Mouse (Mus musculus) left cerebral cortex, postnatal 10 days (tissue): ENCODE measurements around the gene Itgb7. TPM values are rescaled to one million over a fixed set of nuclear protein-coding genes. Genes with fewer than 3 reads are reported as not detected.

ENCODE experiments used
- DNase-seq, 2 experiments: peaks; one replicate each; pipeline ENCODE4 v3.0.0; 2021 to 2022; ENCODE audit warnings: low spot score in 2 of 2, mixed read lengths in 1 of 2; ENCODE audit errors: extremely low spot score in 1 of 2
- intact Hi-C: fragments of 180-260 bp; cut with DNase I; formaldehyde crosslinking; loops from one replicate; pipeline ENCODE4 v1.15.1; 2025
- total RNA-seq, 2 experiments: library from RNA; stranded (reverse); gene quantifications; 2 replicates each; pipeline ENCODE4 v1.2.3; 2021

The Itgb7 gene
- 1 to 10 TPM in 1 of 2 experiments, under 1 TPM in 1; 0.71 to 1.3 TPM for total RNA-seq

- intact Hi-C loops = no loop called here
- no peak for DNase-seq
Measured at GRCm38 (mm10) chr15:102231748-102232147, at the start of gene Itgb7. Gene Itgb7, minus strand, starts transcription at chr15:102231944.

DNA sequence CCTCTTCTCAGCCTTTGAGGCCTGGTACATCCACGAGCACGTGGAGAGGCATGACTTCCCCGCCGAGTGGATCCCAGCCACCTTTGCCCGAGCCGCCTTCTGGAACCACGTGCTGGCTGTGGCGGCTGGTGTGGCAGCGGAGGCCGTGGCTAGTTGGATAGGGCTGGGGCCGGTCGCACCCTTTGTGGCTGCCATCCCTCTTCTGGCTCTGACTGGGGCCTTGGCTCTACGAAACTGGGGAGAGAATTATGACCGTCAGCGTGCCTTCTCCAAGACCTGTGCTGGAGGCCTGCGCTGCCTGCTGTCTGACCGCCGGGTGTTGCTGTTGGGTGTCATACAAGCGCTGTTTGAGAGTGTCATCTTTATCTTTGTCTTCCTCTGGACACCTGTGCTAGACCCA lies 48.9 kb upstream of the Itgb7 start:
- intact Hi-C loops = no loop called here
- DNase-seq = peak in 1 of 2 experiments; percentile 35

DNA sequence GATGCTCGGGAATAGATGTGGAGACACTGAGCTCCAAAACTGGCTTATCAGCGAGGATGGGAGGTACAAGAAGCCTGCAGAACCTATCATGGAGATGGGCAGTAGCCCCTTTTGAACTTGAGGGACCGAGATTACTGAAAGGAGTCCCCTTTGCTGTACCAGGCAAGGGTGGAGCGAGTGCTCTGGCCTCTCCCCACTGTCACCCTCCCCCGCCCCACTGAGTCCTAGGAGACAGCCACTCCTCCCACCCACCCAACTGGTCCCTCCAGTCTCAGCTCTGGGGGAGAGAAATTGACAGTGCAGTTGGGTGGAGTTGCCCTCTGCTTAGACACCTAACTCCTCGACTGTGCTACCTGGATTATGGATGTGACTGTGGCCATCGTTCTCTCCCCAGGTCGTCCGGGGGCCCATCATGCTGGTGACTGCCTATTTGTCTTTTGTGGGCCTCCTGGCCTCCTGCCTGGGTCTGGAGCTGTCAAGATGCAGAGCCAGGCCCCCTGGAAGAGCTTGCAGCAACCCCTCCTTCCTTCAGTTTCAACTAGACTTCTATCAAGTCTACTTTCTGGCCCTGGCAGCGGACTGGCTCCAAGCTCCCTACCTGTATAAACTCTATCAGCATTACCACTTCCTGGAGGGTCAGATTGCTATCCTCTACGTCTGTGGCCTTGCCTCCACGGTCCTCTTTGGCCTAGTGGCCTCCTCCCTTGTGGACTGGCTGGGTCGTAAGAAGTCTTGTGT lies 48.2 kb upstream of the Itgb7 start:
- intact Hi-C loops = no loop called here
- DNase-seq = no peak

- DNase-seq = peak; percentile 76 to 93
- intact Hi-C loops = no loop called here
Measured at GRCm38 (mm10) chr15:102279092-102279782, 47.5 kb upstream of the Itgb7 start, which contains the start of gene Mfsd5. Gene Mfsd5, plus strand, starts transcription at chr15:102279454.

GRCm38 (mm10) chr15:102278726-102279091 lies 47.0 kb upstream of the Itgb7 start:
- intact Hi-C loops = no loop called here
- no peak for DNase-seq

GRCm38 (mm10) chr15:102273982-102274716 lies 42.4 kb upstream of the Itgb7 start:
- intact Hi-C loops = loop anchor here (5.0 kb wide), 1 partner anchor 37 kb away; no protein-coding TSS in a partner anchor

DNA sequence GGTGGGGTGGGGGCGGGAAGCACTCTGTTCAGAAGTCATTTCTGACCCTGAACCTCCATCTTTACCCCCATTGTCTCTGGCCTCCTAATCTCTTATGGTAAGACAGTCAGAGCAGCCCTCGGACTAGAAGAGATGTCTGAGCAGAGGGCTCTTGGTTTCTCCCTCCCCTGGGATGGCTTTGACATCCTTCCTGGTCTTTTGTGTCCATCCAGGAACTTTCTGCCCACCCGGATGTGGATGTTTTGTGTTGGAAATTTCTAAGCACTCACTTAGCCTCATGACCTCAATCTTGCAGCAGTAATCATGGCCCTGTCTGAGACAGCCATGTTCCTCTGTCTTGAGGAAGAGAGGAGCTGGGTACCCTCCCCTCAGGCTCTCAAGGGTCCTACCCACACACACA lies 39.7 kb upstream of the Itgb7 start:
- DNase-seq = no peak
- intact Hi-C loops = loop anchor here (5.0 kb wide), 1 partner anchor 34 kb away; no protein-coding TSS in a partner anchor

More at GRCm38 (mm10) chr15:102273982-102274716, 42.4 kb upstream of the Itgb7 start:
- DNase-seq = no peak

DNA sequence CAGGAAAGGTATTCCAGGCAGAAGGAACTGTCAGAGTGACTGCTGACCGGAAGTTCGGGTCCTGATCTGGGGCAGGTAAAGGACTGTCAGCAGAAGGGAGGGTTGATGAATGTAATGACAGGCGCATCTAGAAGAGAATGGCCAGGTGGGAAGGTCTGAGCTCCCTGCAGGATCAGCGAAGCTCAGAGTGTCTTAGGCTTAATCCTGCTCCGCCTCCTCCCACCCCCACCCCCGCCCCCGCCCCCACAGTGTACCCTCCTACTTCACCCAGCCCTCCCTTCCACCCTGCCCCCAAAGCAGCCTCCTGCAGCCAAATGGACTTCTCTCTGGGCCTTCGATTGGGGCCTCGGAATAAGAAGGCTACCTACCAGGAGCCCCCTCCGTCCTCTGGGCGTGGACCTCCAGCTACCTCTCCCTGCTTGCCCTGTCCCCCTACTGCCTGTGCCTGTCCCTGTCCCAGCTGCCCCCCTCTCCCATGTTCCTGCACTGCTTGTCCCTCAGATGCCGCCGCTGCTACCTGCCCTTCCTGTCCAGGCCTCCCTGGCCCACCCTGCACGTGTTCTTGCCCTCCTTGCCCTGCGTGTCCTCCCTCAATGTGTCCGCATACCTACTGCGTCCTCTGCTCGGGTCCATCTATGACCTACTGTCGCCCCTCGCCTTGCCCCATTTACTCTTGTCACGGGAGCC lies 38.7 kb upstream of the Itgb7 start, which contains the start of gene Gm9918:
TSS of gene Gm9918 (plus strand) at position 290 of the 687 bp plus-strand sequence.
- intact Hi-C loops = loop anchor here (5.0 kb wide), 1 partner anchor 33 kb away; no protein-coding TSS in a partner anchor
- DNase-seq = no peak

DNA sequence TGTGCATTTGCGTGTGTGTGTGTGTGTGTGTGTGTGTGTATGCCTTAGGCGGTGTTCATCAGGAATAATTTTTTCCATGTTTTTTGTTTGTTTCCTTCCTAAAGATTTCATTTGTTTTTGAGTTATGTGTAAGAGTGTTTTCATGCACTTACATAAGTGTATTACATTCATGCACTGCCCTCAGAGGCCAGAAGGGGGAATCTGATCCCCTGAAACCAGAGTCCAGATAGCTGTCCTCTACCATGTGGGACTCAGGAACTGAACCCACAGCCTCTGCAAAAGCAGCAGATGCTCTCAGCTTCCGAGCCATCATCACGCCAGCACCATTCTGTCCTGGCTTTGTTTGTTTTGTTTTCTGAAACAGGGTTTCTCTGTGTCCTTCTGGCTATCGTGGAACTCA lies 33.8 kb upstream of the Itgb7 start:
- intact Hi-C loops = no loop called here
- no peak for DNase-seq

DNA sequence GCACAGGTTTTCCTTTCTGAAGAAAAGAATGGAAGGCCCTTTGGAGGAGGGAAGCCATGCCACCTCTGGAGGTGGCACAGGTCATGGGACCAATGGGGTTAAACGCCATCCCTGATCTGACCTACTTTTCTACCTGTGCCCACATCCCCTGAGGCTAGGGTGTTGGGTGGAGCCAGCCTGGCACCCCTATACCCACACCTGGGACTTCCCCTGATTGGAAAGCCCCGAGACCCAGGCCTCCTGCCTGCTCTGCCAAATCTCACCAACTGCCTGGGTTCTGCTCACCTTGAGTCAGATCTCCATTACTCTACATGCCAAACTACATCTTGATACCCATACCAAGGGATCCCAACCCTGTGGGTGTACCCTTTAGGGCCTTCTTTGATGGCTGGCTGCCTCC lies 31.3 kb upstream of the Itgb7 start:
- intact Hi-C loops = no loop called here
- DNase-seq = no peak

DNA sequence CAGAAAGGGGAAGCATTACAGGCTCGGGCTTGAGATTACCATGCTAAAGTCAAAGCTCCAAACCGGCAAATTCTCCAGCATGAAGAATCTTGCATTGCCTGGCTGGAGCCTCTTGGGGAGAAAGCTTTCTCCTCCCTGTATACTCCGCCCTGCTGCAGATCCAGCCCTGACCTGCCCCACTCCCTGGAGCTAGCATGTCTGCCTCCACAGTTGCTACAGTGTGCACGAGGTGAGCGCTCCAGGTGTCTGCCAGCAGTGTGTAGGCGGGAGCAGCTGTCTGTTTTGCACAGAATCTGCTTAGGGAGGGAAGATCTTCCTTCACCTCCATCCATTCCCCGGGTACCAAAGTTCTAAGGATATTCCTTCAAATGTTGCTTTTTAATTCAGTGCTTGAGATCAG lies 30.8 kb upstream of the Itgb7 start:
- intact Hi-C loops = no loop called here
- no peak for DNase-seq

GRCm38 (mm10) chr15:102258581-102259253 lies 27.0 kb upstream of the Itgb7 start:
- DNase-seq = peak in 1 of 2 experiments; percentile 27
- intact Hi-C loops = no loop called here

DNA sequence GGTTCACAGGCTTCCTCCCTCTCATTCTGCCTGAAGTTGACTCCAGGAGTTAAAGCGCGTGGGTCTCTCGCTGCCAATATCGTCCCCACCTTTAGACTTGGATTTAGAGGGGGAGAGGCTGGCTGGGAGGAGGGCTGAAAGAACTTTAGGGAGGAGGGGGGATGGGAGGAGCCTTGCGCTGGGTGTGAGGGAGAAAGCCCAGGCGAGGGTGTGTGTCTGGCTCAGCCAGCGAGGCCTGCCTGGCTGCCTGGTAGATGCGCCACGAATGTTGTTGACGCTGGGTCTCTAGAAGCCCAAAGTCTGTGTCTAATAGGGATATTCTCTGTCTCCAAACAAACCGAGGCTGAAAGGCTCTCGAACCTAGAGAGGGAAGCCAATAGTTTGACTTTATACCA lies 26.3 kb upstream of the Itgb7 start:
- intact Hi-C loops = no loop called here
- DNase-seq = peak in 1 of 2 experiments; percentile 60

GRCm38 (mm10) chr15:102257202-102258075 lies 25.7 kb upstream of the Itgb7 start, which contains the start of gene Rarg:
Gene Rarg, minus strand, starts transcription at chr15:102257517.
- peak in 1 of 2 experiments; percentile 64 for DNase-seq
- intact Hi-C loops = no loop called here

- DNase-seq = no peak
- intact Hi-C loops = no loop called here
Measured at GRCm38 (mm10) chr15:102256431-102257201, 24.9 kb upstream of the Itgb7 start.

- intact Hi-C loops = no loop called here
- no peak for DNase-seq
Measured at GRCm38 (mm10) chr15:102255547-102256255, 24.0 kb upstream of the Itgb7 start.
